Comparison of ENCODE assay signal across 15 mouse cellular contexts in genomic region chr6:143479701-143480388, GRCm38 (mm10).
DNase-seq lines count a peak whose midpoint lies in the region; ATAC-seq and TF ChIP-seq lines count a peak whose summit lies in the region.
"Had no signal": no experiment of that assay in that cellular context is flagged by ENCODE, and none has a peak within 500 bp of the region (broad histone marks: within the 10 kb centered on the region; RNA-seq: fewer than 3 reads in every experiment).

No protein-coding gene starts in this region.

- no peak overlapping the region for H3K4me3 ChIP-seq in midbrain, embryonic 11.5 days (ENCODE audit: low read depth, low read length)
- H3K4me3 ChIP-seq in midbrain, embryonic 15.5 days = no peak overlapping the region
- no peak overlapping the region for H3K4me3 ChIP-seq in liver, embryonic 12.5 days
- no peak overlapping the region for H3K4me3 ChIP-seq in hindbrain, embryonic 13.5 days
- H3K4me3 ChIP-seq in layer of hippocampus, adult 2 months = no peak overlapping the region
- H3K4me3 ChIP-seq: hindbrain, embryonic 15.5 days; neural tube, embryonic 15.5 days had no signal

- peak; percentile 61 for DNase-seq in midbrain, embryonic 11.5 days (ENCODE audit: low spot score, missing footprints)
- DNase-seq in lung, postnatal 25 days (ENCODE audit: low spot score) = peak; percentile 42
- peak; percentile 41 for DNase-seq in yolk sac, embryonic 10.5 days (ENCODE audit: low spot score)
- no peak for DNase-seq in layer of hippocampus, adult 2 months (ENCODE audit: low spot score in 2 of 2)
- DNase-seq in gastrocnemius, postnatal 25 days = no peak
- DNase-seq: cerebellum, adult 11-12 months; gastrocnemius, postnatal 36 days; thymus, postnatal 14 days had no signal

- peaks cover 3% of the 10 kb centered on the region; the same call in 1 of the 2 replicates for H3K9me3 ChIP-seq in midbrain, embryonic 11.5 days (ENCODE audit: control insufficient read depth, low read length)
- H3K9me3 ChIP-seq in midbrain, embryonic 15.5 days = no peaks in the 10 kb centered on the region
- H3K9me3 ChIP-seq in liver, embryonic 12.5 days (replicated peaks) = peaks cover 8% of the 10 kb centered on the region; the same call in 1 of the 2 replicates
- no peaks in the 10 kb centered on the region for H3K9me3 ChIP-seq in hindbrain, embryonic 13.5 days
- H3K9me3 ChIP-seq: hindbrain, embryonic 15.5 days; neural tube, embryonic 15.5 days had no signal

- no peak overlapping the region for H3K9ac ChIP-seq in midbrain, embryonic 11.5 days (ENCODE audit: low read length)
- H3K9ac ChIP-seq in midbrain, embryonic 15.5 days = no peak overlapping the region
- H3K9ac ChIP-seq in liver, embryonic 12.5 days = no peak overlapping the region
- H3K9ac ChIP-seq in hindbrain, embryonic 13.5 days = no peak overlapping the region
- H3K9ac ChIP-seq: hindbrain, embryonic 15.5 days; neural tube, embryonic 15.5 days had no signal

- H3K27me3 ChIP-seq in midbrain, embryonic 11.5 days (ENCODE audit: control insufficient read depth, insufficient read depth, low read length) = no peaks in the 10 kb centered on the region
- H3K27me3 ChIP-seq in midbrain, embryonic 15.5 days (replicated peaks) = no peaks in the 10 kb centered on the region
- no peaks in the 10 kb centered on the region for H3K27me3 ChIP-seq in liver, embryonic 12.5 days (replicated peaks)
- H3K27me3 ChIP-seq in hindbrain, embryonic 13.5 days = no peaks in the 10 kb centered on the region
- H3K27me3 ChIP-seq: hindbrain, embryonic 15.5 days; neural tube, embryonic 15.5 days had no signal

- ATAC-seq in midbrain, embryonic 11.5 days (ENCODE audit: low FRiP score) = no peak
- ATAC-seq in midbrain, embryonic 15.5 days (replicated peaks) = no peak
- peak; percentile 68 for ATAC-seq in liver, embryonic 12.5 days
- ATAC-seq in hindbrain, embryonic 13.5 days (ENCODE audit: low FRiP score) = no peak
- ATAC-seq: activated CD4-positive, CD25-positive, alpha-beta regulatory T cell, adult 4 months; forebrain, embryonic 16.5 days had no signal

- 87% methylated on average over 6 of the region's 6 CpGs for WGBS in midbrain, embryonic 11.5 days
- WGBS in midbrain, embryonic 15.5 days = 79% methylated on average over 6 of the region's 6 CpGs
- 45% methylated on average over 6 of the region's 6 CpGs for WGBS in liver, embryonic 12.5 days (ENCODE audit: insufficient replicate concordance)
- WGBS in hindbrain, embryonic 13.5 days = 88% methylated on average over 6 of the region's 6 CpGs

- no peak overlapping the region for H3K27ac ChIP-seq in midbrain, embryonic 11.5 days (ENCODE audit: low read depth, low read length)
- no peak overlapping the region for H3K27ac ChIP-seq in midbrain, embryonic 15.5 days
- H3K27ac ChIP-seq in liver, embryonic 12.5 days = no peak overlapping the region
- no peak overlapping the region for H3K27ac ChIP-seq in hindbrain, embryonic 13.5 days
- H3K27ac ChIP-seq in layer of hippocampus, adult 2 months = no peak overlapping the region
- H3K27ac ChIP-seq: hindbrain, embryonic 15.5 days; neural tube, embryonic 15.5 days had no signal

- no peaks in the 10 kb centered on the region for H3K4me1 ChIP-seq in midbrain, embryonic 11.5 days (ENCODE audit: control insufficient read depth, insufficient read depth, low read length)
- H3K4me1 ChIP-seq in midbrain, embryonic 15.5 days = no peaks in the 10 kb centered on the region
- H3K4me1 ChIP-seq in liver, embryonic 12.5 days = no peaks in the 10 kb centered on the region
- no peaks in the 10 kb centered on the region for H3K4me1 ChIP-seq in hindbrain, embryonic 13.5 days (replicated peaks)
- H3K4me1 ChIP-seq: hindbrain, embryonic 15.5 days; neural tube, embryonic 15.5 days had no signal

- H3K36me3 ChIP-seq in midbrain, embryonic 11.5 days (ENCODE audit: control insufficient read depth, insufficient read depth, low read length) = no peaks in the 10 kb centered on the region
- no peaks in the 10 kb centered on the region for H3K36me3 ChIP-seq in midbrain, embryonic 15.5 days (replicated peaks)
- H3K36me3 ChIP-seq in liver, embryonic 12.5 days = no peaks in the 10 kb centered on the region
- H3K36me3 ChIP-seq in hindbrain, embryonic 13.5 days = no peaks in the 10 kb centered on the region
- H3K36me3 ChIP-seq: hindbrain, embryonic 15.5 days; neural tube, embryonic 15.5 days had no signal

- TF ChIP-seq CTCF in layer of hippocampus, adult 2 months (conservative IDR thresholded peaks at IDR 0.05) = no peak

- H3K4me2 ChIP-seq in midbrain, embryonic 11.5 days = no peak overlapping the region
- H3K4me2 ChIP-seq in midbrain, embryonic 15.5 days = no peak overlapping the region
- H3K4me2 ChIP-seq in liver, embryonic 12.5 days = no peak overlapping the region
- H3K4me2 ChIP-seq in hindbrain, embryonic 13.5 days = no peak overlapping the region
- H3K4me2 ChIP-seq: hindbrain, embryonic 15.5 days; neural tube, embryonic 15.5 days had no signal

Comparison
In these comparisons a context has a peak if more than half of its experiments do, and no peak if none do; other contexts are left out.
1. DNase-seq: peak in midbrain, embryonic 11.5 days (single experiment), lung, postnatal 25 days (single experiment) and yolk sac, embryonic 10.5 days (single experiment); none in layer of hippocampus, adult 2 months (0 of 2) and gastrocnemius, postnatal 25 days (single experiment).